Mouse (Mus musculus) MEL (cell line): ENCODE data around the gene Ldlrap1. TPM values are rescaled to one million over a fixed set of nuclear protein-coding genes. Genes with fewer than 3 reads are reported as not detected.

Experiments used
- DNase-seq: peaks from one replicate; pipeline ENCODE4 v3.0.0; 2011; ENCODE audit warnings: low read depth, low spot score
- H3K27ac ChIP-seq: 2 replicates; pipeline ENCODE4 v1.5.1; 2012; ENCODE audit warnings: low read depth, mild to moderate bottlenecking, control low read depth, low read length, moderate library complexity; ENCODE audit not compliant: control insufficient read depth
- H3K27me3 ChIP-seq, 2 experiments: fragments of 150-350 bp in 1 of 2; sonication (generic) in 1 of 2; 2 replicates each; pipeline ENCODE4 v1.6.1; 2012; ENCODE audit warnings: low read length in 2 of 2, mild to moderate bottlenecking in 2 of 2, improper control_type of control experiment in 1 of 2, moderate library complexity in 1 of 2; ENCODE audit not compliant: insufficient read depth in 2 of 2, control insufficient read depth in 1 of 2
- H3K36me3 ChIP-seq, 2 experiments: 2 replicates each; pipeline ENCODE4 v1.6.1; 2012 to 2014; ENCODE audit warnings: low read length in 2 of 2, improper control_type of control experiment in 1 of 2, inconsistent platforms in 1 of 2, mild to moderate bottlenecking in 1 of 2; ENCODE audit not compliant: insufficient read depth in 2 of 2, control insufficient read depth in 1 of 2
- H3K4me1 ChIP-seq, 2 experiments: fragments of 150-350 bp in 1 of 2; sonication (generic) in 1 of 2; 2 replicates each; pipeline ENCODE4 v1.6.1; 2012; ENCODE audit warnings: low read length in 2 of 2, improper control_type of control experiment in 1 of 2, mild to moderate bottlenecking in 1 of 2; ENCODE audit not compliant: insufficient read depth in 2 of 2, control insufficient read depth in 1 of 2
- H3K4me3 ChIP-seq, 2 experiments: fragments of 150-350 bp in 1 of 2; sonication (generic) in 1 of 2; 2 replicates each; pipeline ENCODE4 v1.5.1; 2012; ENCODE audit warnings: low read depth in 2 of 2, low read length in 2 of 2, mild to moderate bottlenecking in 2 of 2, moderate library complexity in 2 of 2, control low read depth in 1 of 2, improper control_type of control experiment in 1 of 2; ENCODE audit not compliant: control insufficient read depth in 1 of 2, insufficient read depth in 1 of 2
- H3K79me2 ChIP-seq: 2 replicates; pipeline ENCODE4 v1.6.1; 2012; ENCODE audit warnings: mild to moderate bottlenecking, low read length, moderate library complexity; ENCODE audit not compliant: control insufficient read depth, poor library complexity, insufficient read depth
- H3K9ac ChIP-seq: 2 replicates; pipeline ENCODE4 v1.6.1; 2012; ENCODE audit warnings: low read depth, mild to moderate bottlenecking, control low read depth, low read length, moderate library complexity; ENCODE audit not compliant: control insufficient read depth, poor library complexity, severe bottlenecking
- H3K9me3 ChIP-seq: fragments of 150-350 bp; sonication (generic); replicated peaks from 2 replicates; pipeline ENCODE4 v1.6.1; 2012; ENCODE audit warnings: mild to moderate bottlenecking, low read length, improper control_type of control experiment, moderate library complexity; ENCODE audit not compliant: insufficient read depth
- ETS1 ChIP-seq: IDR thresholded peaks from 2 replicates; pipeline ENCODE4 v1.6.1; 2012; ENCODE audit warnings: low read depth, mild to moderate bottlenecking, inconsistent platforms, low read length, improper control_type of control experiment, moderate library complexity
- GATA1 ChIP-seq: IDR thresholded peaks from 2 replicates; pipeline ENCODE4 v1.6.1; 2011; ENCODE audit warnings: low read depth, low read length, improper control_type of control experiment
- JUND ChIP-seq: IDR thresholded peaks from 2 replicates; pipeline ENCODE4 v1.6.1; 2011; ENCODE audit warnings: low read depth, mild to moderate bottlenecking, improper control_type of control experiment, low read length
- KAT2A ChIP-seq: conservative IDR thresholded peaks from 2 replicates; pipeline ENCODE4 v1.6.1; 2012; ENCODE audit warnings: low read depth, low read length, improper control_type of control experiment, inconsistent platforms
- MAFK ChIP-seq: IDR thresholded peaks from 2 replicates; pipeline ENCODE4 v1.6.1; 2011; ENCODE audit warnings: low read depth, mild to moderate bottlenecking, low read length, improper control_type of control experiment, borderline replicate concordance
- MAZ ChIP-seq: IDR thresholded peaks from 2 replicates; pipeline ENCODE4 v1.6.1; 2012; ENCODE audit warnings: low read depth, mild to moderate bottlenecking, inconsistent platforms, low read length, improper control_type of control experiment
- MYB ChIP-seq: IDR thresholded peaks from 2 replicates; pipeline ENCODE4 v1.6.1; 2011; ENCODE audit warnings: mild to moderate bottlenecking, low read depth, low read length, improper control_type of control experiment
- NELFE ChIP-seq: IDR thresholded peaks from 2 replicates; pipeline ENCODE4 v1.6.1; 2011; ENCODE audit warnings: low read depth, low read length, improper control_type of control experiment
- NRF1 ChIP-seq: IDR thresholded peaks from 2 replicates; pipeline ENCODE4 v1.6.1; 2014; ENCODE audit warnings: low read depth, mild to moderate bottlenecking, inconsistent platforms, low read length, improper control_type of control experiment, moderate library complexity; ENCODE audit not compliant: poor library complexity, insufficient read depth, severe bottlenecking
- POLR2A ChIP-seq, 2 experiments: IDR thresholded peaks; 2 replicates each; pipeline ENCODE4 v1.6.1; 2011 to 2012; ENCODE audit warnings: low read length in 2 of 2, mild to moderate bottlenecking in 2 of 2, control low read depth in 1 of 2, improper control_type of control experiment in 1 of 2, low read depth in 1 of 2, moderate library complexity in 1 of 2; ENCODE audit not compliant: control insufficient read depth in 1 of 2, insufficient read depth in 1 of 2, poor library complexity in 1 of 2
- POLR2AphosphoS2 ChIP-seq: IDR thresholded peaks from 2 replicates; pipeline ENCODE4 v1.6.1; 2011; ENCODE audit warnings: low read length, improper control_type of control experiment
- POLR2AphosphoS5 ChIP-seq: IDR thresholded peaks from 2 replicates; pipeline ENCODE4 v1.6.1; 2012; ENCODE audit warnings: low read depth, borderline replicate concordance, mild to moderate bottlenecking, inconsistent platforms, low read length, moderate library complexity, mixed read lengths
- RCOR1 ChIP-seq: IDR thresholded peaks from 2 replicates; pipeline ENCODE4 v1.6.1; 2012; ENCODE audit warnings: low read depth, mild to moderate bottlenecking, inconsistent platforms, low read length, improper control_type of control experiment
- SMC3 ChIP-seq: IDR thresholded peaks from 2 replicates; pipeline ENCODE4 v1.6.1; 2011; ENCODE audit warnings: low read depth, low read length, improper control_type of control experiment
- TBP ChIP-seq: IDR thresholded peaks from 2 replicates; pipeline ENCODE4 v1.8.0; 2011; ENCODE audit warnings: low read depth, low read length, improper control_type of control experiment
- TCF12 ChIP-seq: IDR thresholded peaks from 2 replicates; pipeline ENCODE4 v1.6.1; 2014; ENCODE audit warnings: low read depth, mild to moderate bottlenecking, inconsistent platforms, low read length, improper control_type of control experiment, moderate library complexity
- UBTF ChIP-seq: IDR thresholded peaks from 2 replicates; pipeline ENCODE4 v1.6.1; 2012; ENCODE audit warnings: low read depth, mild to moderate bottlenecking, inconsistent platforms, low read length, improper control_type of control experiment, moderate library complexity, borderline replicate concordance; ENCODE audit not compliant: insufficient read depth
- USF1 ChIP-seq: IDR thresholded peaks from 2 replicates; pipeline ENCODE4 v1.6.1; 2014; ENCODE audit warnings: low read depth, mild to moderate bottlenecking, inconsistent platforms, low read length, improper control_type of control experiment, moderate library complexity
- ZKSCAN1 ChIP-seq: IDR thresholded peaks from 2 replicates; pipeline ENCODE4 v1.6.1; 2012; ENCODE audit warnings: low read depth, mild to moderate bottlenecking, inconsistent platforms, low read length, improper control_type of control experiment, moderate library complexity
- ZMIZ1 ChIP-seq: IDR thresholded peaks from 2 replicates; pipeline ENCODE4 v1.6.1; 2012; ENCODE audit warnings: low read depth, mild to moderate bottlenecking, inconsistent platforms, low read length, improper control_type of control experiment, moderate library complexity
- polyA plus RNA-seq, 2 experiments: library from polyadenylated mRNA; stranded (reverse) in 1 of 2; unstranded in 1 of 2; fragments of >175 nt in 1 of 2; fragments of >200 nt in 1 of 2; gene quantifications; 2 replicates each; pipeline versions ENCODE4 v1.2.1 to v1.2.4; 2012; ENCODE audit warnings: low replicate concordance in 2 of 2, low read depth in 1 of 2; ENCODE audit not compliant: insufficient read length in 2 of 2, insufficient read depth in 1 of 2, missing spikeins in 1 of 2
- total RNA-seq: library from RNA; depleted of rRNA; stranded (reverse); fragments of 300-350 nt; gene quantifications from 2 replicates; pipeline ENCODE4 v1.2.3, GENCODE M21; 2012

Ldlrap1 gene
- total and polyA plus RNA-seq, 3 experiments, result 23.7 to 24.8 TPM; not detected in 1

DNA sequence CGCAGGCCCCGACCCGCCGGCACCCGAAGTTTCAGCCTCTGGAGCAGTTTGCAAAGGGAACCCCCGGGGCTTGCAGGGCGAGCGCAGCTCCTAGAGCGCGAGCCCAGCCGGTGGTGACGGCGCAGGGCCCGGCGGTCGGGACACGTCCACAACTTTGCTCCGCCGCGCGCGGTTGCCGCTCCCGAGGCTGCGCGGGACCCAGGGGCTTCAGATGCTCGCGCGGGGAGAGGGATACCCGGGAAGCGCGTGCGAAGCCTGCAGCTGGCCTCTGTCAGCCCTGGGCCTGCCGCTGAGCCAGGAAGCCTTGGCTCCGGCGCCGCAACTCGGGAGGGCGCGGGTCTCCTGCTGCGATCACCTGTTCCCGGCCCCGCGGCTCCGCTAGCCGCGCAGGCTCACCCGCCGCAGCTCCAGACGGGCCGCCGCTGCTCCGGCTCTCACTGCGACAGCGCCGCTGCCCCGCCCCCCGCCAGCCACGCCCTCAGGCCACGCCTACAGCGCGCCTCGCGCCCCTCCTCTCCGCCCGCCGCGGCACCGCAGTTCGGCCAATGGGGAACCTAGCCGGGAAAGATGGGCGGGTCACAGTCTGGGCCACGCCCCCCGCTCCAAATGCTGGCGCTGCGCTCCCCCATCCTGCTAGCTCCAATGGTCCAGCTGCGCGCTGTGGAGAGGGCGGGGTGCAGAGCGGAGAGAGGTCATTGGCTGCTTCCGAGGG is 63.8 kb downstream of the Ldlrap1 start, which contains the start of gene Man1c1:
TSS of gene Man1c1 (minus strand) at position 456 of the 712 bp plus-strand sequence.
- Histone ChIP-seq H3K4me1 (no peaks in the 10 kb centered on the region), H3K27me3 (no peaks in the 10 kb centered on the region), H3K79me2 (no peaks in the 10 kb centered on the region; the same call in 1 of the 2 replicates), H3K4me3 (peak within 1 kb of the TSS; percentile 50 to 75), H3K36me3 (no peaks in the 10 kb centered on the region; a peak in 1 of 4 replicates), H3K9ac (peak within 1 kb of the TSS; percentile 65), H3K27ac (no peak within 1 kb of the TSS), H3K9me3 (no peaks in the 10 kb centered on the region)
- DNase-seq, result peak; percentile 92
- TF ChIP-seq TBP (no peak), NRF1 (peak; percentile 45; the same call in 1 of the 2 replicates), MAZ (peak; percentile 48; the same call in 1 of the 2 replicates), UBTF (no peak), USF1 (0 out of 2 replicates have a peak, but pooled peaks have one; percentile 39), TCF12 (no peak), POLR2A (IDR thresholded peaks at IDR 0.05; ENCODE audit: control insufficient read depth in 1 of 2, insufficient read depth in 1 of 2, low read depth in 1 of 2, low read length in 2 of 2, poor library complexity in 1 of 2) (peak in 1 of 2 experiments; percentile 46; a peak in 1 of 4 replicates), GATA1 (no peak), POLR2AphosphoS2 (no peak), NELFE (peak; percentile 28), ZMIZ1 (no peak), JUND (no peak)

DNA sequence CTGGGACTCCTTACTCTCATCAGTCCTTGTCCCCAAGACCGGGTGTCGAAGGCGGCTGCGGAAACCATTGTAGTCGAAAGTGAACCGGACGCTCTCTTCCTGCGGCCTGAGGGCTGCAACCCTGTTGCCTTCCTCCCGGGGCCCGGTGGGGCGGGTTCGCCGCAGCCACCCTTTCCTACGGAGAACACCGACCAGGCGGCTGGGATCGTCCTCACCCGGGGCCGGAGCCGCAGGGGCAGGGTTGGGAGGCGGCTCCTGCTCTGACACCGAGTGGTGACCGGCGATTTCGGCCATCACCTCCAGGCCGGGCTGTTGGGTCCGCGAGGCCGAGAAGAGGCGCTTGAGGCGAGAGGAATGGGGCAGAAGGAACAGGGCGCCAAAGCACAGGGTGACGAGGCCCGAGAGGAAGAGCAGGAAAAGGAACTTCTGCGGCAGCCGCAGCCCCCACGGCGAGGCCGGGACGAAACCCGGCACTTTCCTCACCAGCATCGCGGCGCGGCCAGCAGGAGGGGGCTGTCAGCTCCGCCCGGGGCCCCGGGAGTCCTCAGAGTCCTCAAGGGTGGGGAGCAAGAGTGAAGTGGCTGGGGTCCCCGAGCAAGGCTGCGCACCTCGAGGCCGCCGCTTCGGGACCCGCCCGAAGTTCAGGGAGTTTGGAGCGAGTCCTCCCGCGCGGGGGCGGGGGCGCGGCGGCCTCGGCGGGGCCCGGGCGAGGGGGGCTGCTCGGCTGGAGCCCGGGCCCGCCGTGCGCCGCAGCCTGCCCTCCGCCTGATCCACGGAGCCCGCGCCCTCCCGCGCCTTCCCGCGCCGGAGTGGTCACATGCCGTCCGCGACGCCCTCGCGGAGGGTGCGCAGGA is 64.6 kb downstream of the Ldlrap1 start:
- Histone ChIP-seq H3K27ac (no peak overlapping the region), H3K4me1 (no peaks in the 10 kb centered on the region), H3K36me3 (no peaks in the 10 kb centered on the region; a peak in 1 of 4 replicates), H3K4me3 (peak overlapping the region; percentile 50 to 75), H3K9ac (peak overlapping the region; percentile 65), H3K27me3 (no peaks in the 10 kb centered on the region), H3K79me2 (no peaks in the 10 kb centered on the region; the same call in 1 of the 2 replicates), H3K9me3 (no peaks in the 10 kb centered on the region)
- no peak for TF ChIP-seq MYB
- TF ChIP-seq MAFK, result no peak
- no peak for TF ChIP-seq ZKSCAN1
- TF ChIP-seq SMC3, result no peak
- TF ChIP-seq ETS1, result no peak
- TF ChIP-seq RCOR1, result no peak
- no peak for TF ChIP-seq KAT2A
- TF ChIP-seq ZMIZ1, result no peak
- TF ChIP-seq POLR2AphosphoS5, result no peak
- TF ChIP-seq TBP, result no peak
- peak; percentile 44 for DNase-seq
